Mouse (Mus musculus): Measurements from ENCODE around the gene Itgb7. TPM values are rescaled to one million over a fixed set of nuclear protein-coding genes. Genes with fewer than 3 reads are reported as not detected.

The Itgb7 gene
- total and polyA plus RNA-seq, 3 experiments = 7.4 to 15.2 TPM; not detected in 1

DNA sequence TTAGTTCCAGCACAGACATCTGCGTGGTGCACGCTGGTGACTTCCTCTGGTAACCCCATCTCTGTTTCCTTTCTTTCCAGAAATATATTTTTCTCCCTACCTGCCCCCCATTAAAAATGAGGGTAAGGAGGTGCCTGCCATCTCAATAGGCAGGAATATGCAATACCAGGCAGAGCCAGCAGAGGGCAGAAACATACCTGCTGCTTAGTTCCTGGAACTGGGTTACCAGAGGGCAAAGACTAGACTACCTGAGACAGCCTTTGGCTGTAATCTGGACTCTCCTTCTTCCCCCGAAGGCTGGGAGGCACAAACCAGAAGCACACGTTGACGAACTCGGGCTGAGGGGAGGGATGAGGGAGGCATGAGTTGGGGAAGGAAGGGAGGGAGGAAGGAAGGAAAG lies 53.5 kb downstream of the Itgb7 start (continued):
- TF ChIP-seq KAT2A (conservative IDR thresholded peaks at IDR 0.05; ENCODE audit: low read depth, low read length) (no peak), RAD21 (IDR thresholded peaks at IDR 0.05; ENCODE audit: low read depth, low read length) (peak; percentile 88), SMC3 (IDR thresholded peaks at IDR 0.05; ENCODE audit: low read depth, low read length) (peak; percentile 97), USF1 (IDR thresholded peaks at IDR 0.05; ENCODE audit: low read depth, low read length) (no peak), E2F4 (IDR thresholded peaks at IDR 0.05; ENCODE audit: borderline replicate concordance, low read depth, low read length) (no peak), BHLHE40 (IDR thresholded peaks at IDR 0.05; ENCODE audit: borderline replicate concordance, low read depth, low read length) (no peak; the same call in 1 of the 2 replicates), POLR2A (IDR thresholded peaks at IDR 0.05; ENCODE audit: control insufficient read depth in 1 of 2, insufficient read depth in 1 of 2, low read depth in 1 of 2, low read length in 2 of 2, poor library complexity in 1 of 2) (no peak), POLR2AphosphoS5 (IDR thresholded peaks at IDR 0.05; ENCODE audit: borderline replicate concordance, low read depth, low read length) (no peak), CHD1 (IDR thresholded peaks at IDR 0.05; ENCODE audit: low read depth, low read length) (no peak), TAL1 (IDR thresholded peaks at IDR 0.05; ENCODE audit: low read length) (no peak), JUND (IDR thresholded peaks at IDR 0.05; ENCODE audit: low read depth, low read length) (no peak), ZMIZ1 (IDR thresholded peaks at IDR 0.05; ENCODE audit: low read depth, low read length) (no peak), MAZ (IDR thresholded peaks at IDR 0.05; ENCODE audit: low read depth, low read length) (no peak), SIN3A (IDR thresholded peaks at IDR 0.05; ENCODE audit: low read length) (peak; percentile 51; the same call in 1 of the 2 replicates), EP300 (IDR thresholded peaks at IDR 0.05; ENCODE audit: low read depth in 1 of 2, low read length in 2 of 2) (no peak), MAFK (IDR thresholded peaks at IDR 0.05; ENCODE audit: borderline replicate concordance, low read depth, low read length) (no peak), UBTF (IDR thresholded peaks at IDR 0.05; ENCODE audit: borderline replicate concordance, insufficient read depth, low read depth, low read length) (no peak), TCF12 (IDR thresholded peaks at IDR 0.05; ENCODE audit: low read depth, low read length) (no peak)

DNA sequence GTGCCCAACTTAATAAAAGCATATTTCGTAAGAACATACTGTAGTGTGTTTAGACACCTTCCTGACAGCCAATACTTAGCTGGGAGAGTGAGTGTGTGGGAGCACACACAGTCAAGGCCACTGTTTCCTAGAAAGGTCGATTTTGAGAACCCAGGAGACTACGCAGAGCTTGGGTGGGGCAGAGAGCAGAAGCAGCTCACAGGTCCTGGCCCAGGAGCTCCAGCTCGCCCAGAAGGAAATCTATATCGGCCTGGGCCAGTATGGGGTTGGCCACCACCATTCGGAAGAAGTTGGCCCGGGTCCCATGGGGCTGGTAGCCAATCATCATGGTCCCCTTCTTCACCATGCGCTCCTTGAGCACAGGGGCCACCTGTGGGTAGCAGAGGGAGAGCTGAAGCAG lies 54.3 kb downstream of the Itgb7 start:
- no peak overlapping the region for H3K27ac ChIP-seq (ENCODE audit: control insufficient read depth, low read depth, low read length)
- H3K4me1 ChIP-seq (ENCODE audit: control insufficient read depth in 1 of 2, insufficient read depth in 2 of 2, low read length in 2 of 2) = peaks cover 4 to 17% of the 10 kb centered on the region in 2 experiments; a peak in 3 of 4 replicates
- H3K36me3 ChIP-seq (ENCODE audit: control insufficient read depth in 1 of 2, insufficient read depth in 2 of 2, low read length in 2 of 2) = peaks cover 0 to 8% of the 10 kb centered on the region in 2 experiments; a peak in 2 of 4 replicates
- TF ChIP-seq RAD21 (IDR thresholded peaks at IDR 0.05; ENCODE audit: low read depth, low read length) (no peak), MAZ (IDR thresholded peaks at IDR 0.05; ENCODE audit: low read depth, low read length) (no peak), POLR2AphosphoS2 (IDR thresholded peaks at IDR 0.05; ENCODE audit: low read length) (no peak), ELF1 (IDR thresholded peaks at IDR 0.05; ENCODE audit: low read depth, low read length) (no peak), MAX (IDR thresholded peaks at IDR 0.05; ENCODE audit: low read length) (no peak), SIN3A (IDR thresholded peaks at IDR 0.05; ENCODE audit: low read length) (no peak), BHLHE40 (IDR thresholded peaks at IDR 0.05; ENCODE audit: borderline replicate concordance, low read depth, low read length) (no peak), MXI1 (IDR thresholded peaks at IDR 0.05; ENCODE audit: low read depth, low read length) (no peak)
- no peak for DNase-seq (ENCODE audit: low read depth, low spot score)
- no peaks in the 10 kb centered on the region for H3K27me3 ChIP-seq (ENCODE audit: control insufficient read depth in 1 of 2, insufficient read depth in 2 of 2, low read length in 2 of 2)
- no peak overlapping the region for H3K9ac ChIP-seq (ENCODE audit: control insufficient read depth, low read depth, low read length, poor library complexity, severe bottlenecking)
- H3K9me3 ChIP-seq (replicated peaks; ENCODE audit: insufficient read depth, low read length) = no peaks in the 10 kb centered on the region
- H3K79me2 ChIP-seq (ENCODE audit: control insufficient read depth, insufficient read depth, low read length, poor library complexity) = no peaks in the 10 kb centered on the region
- no peak overlapping the region for H3K4me3 ChIP-seq (ENCODE audit: control insufficient read depth in 1 of 2, insufficient read depth in 1 of 2, low read depth in 2 of 2, low read length in 2 of 2)

Data from MEL (cell line).